Mouse (Mus musculus) MEL (cell line): ENCODE data around the gene Mybphl.

Source experiments
- CTCF ChIP-seq, 3 experiments: IDR thresholded peaks in 2 of 3; conservative IDR thresholded peaks in 1 of 3; 2 replicates each; pipeline ENCODE4 v1.5.1; 2011 to 2012; ENCODE audit warnings: low read length in 3 of 3, low read depth in 2 of 3, mild to moderate bottlenecking in 2 of 3, improper control_type of control experiment in 1 of 3, inconsistent platforms in 1 of 3, mixed read lengths in 1 of 3, moderate library complexity in 1 of 3; ENCODE audit not compliant: control insufficient read depth in 1 of 3, insufficient read depth in 1 of 3, poor library complexity in 1 of 3, severe bottlenecking in 1 of 3
- EP300 ChIP-seq, 2 experiments: IDR thresholded peaks; 2 replicates each; pipeline ENCODE4 v1.6.1; 2011; ENCODE audit warnings: improper control_type of control experiment in 2 of 2, low read length in 2 of 2, low read depth in 1 of 2, mild to moderate bottlenecking in 1 of 2
- KAT2A ChIP-seq: conservative IDR thresholded peaks from 2 replicates; pipeline ENCODE4 v1.6.1; 2012; ENCODE audit warnings: low read depth, low read length, improper control_type of control experiment, inconsistent platforms
- MAFK ChIP-seq: IDR thresholded peaks from 2 replicates; pipeline ENCODE4 v1.6.1; 2011; ENCODE audit warnings: low read depth, mild to moderate bottlenecking, low read length, improper control_type of control experiment, borderline replicate concordance
- MYC ChIP-seq: IDR thresholded peaks from 2 replicates; pipeline ENCODE4 v1.6.1; 2011; ENCODE audit warnings: low read depth, mild to moderate bottlenecking, low read length, improper control_type of control experiment, moderate library complexity
- NELFE ChIP-seq: IDR thresholded peaks from 2 replicates; pipeline ENCODE4 v1.6.1; 2011; ENCODE audit warnings: low read depth, low read length, improper control_type of control experiment
- POLR2A ChIP-seq, 2 experiments: IDR thresholded peaks; 2 replicates each; pipeline ENCODE4 v1.6.1; 2011 to 2012; ENCODE audit warnings: low read length in 2 of 2, mild to moderate bottlenecking in 2 of 2, control low read depth in 1 of 2, improper control_type of control experiment in 1 of 2, low read depth in 1 of 2, moderate library complexity in 1 of 2; ENCODE audit not compliant: control insufficient read depth in 1 of 2, insufficient read depth in 1 of 2, poor library complexity in 1 of 2
- RAD21 ChIP-seq: IDR thresholded peaks from 2 replicates; pipeline ENCODE4 v1.6.1; 2011; ENCODE audit warnings: mild to moderate bottlenecking, low read depth, low read length, improper control_type of control experiment
- RCOR1 ChIP-seq: IDR thresholded peaks from 2 replicates; pipeline ENCODE4 v1.6.1; 2012; ENCODE audit warnings: low read depth, mild to moderate bottlenecking, inconsistent platforms, low read length, improper control_type of control experiment
- TBP ChIP-seq: IDR thresholded peaks from 2 replicates; pipeline ENCODE4 v1.8.0; 2011; ENCODE audit warnings: low read depth, low read length, improper control_type of control experiment
- ZC3H11A ChIP-seq: IDR thresholded peaks from 2 replicates; pipeline ENCODE4 v1.6.1; 2012; ENCODE audit warnings: low read depth, mild to moderate bottlenecking, inconsistent platforms, low read length, improper control_type of control experiment
- ZNF384 ChIP-seq: IDR thresholded peaks from 2 replicates; pipeline ENCODE4 v1.6.1; 2012; ENCODE audit warnings: low read depth, mild to moderate bottlenecking, inconsistent platforms, low read length, improper control_type of control experiment

- no peak for TF ChIP-seq POLR2A (IDR thresholded peaks at IDR 0.05; ENCODE audit: control insufficient read depth in 1 of 2, insufficient read depth in 1 of 2, low read depth in 1 of 2, low read length in 2 of 2, poor library complexity in 1 of 2)
- no peak for TF ChIP-seq ZNF384
- no peak for TF ChIP-seq EP300 (IDR thresholded peaks at IDR 0.05; ENCODE audit: low read depth in 1 of 2, low read length in 2 of 2)
- no peak for TF ChIP-seq CTCF (IDR thresholded peaks at IDR 0.05 in 2 of 3, conservative IDR thresholded peaks at IDR 0.05 in 1 of 3; ENCODE audit: control insufficient read depth in 1 of 3, insufficient read depth in 1 of 3, low read depth in 2 of 3, low read length in 3 of 3, poor library complexity in 1 of 3, severe bottlenecking in 1 of 3)
- no peak for TF ChIP-seq TBP
- no peak for TF ChIP-seq KAT2A
- TF ChIP-seq RAD21: no peak
- no peak for TF ChIP-seq ZC3H11A
- TF ChIP-seq NELFE: no peak
- no peak for TF ChIP-seq MAFK
- TF ChIP-seq MYC: no peak
- no peak for TF ChIP-seq RCOR1
These were observed 27.6 kb downstream of the Mybphl start for GRCm38 (mm10) chr3:108392299-108392698.
